Mouse (Mus musculus): ENCODE results near the gene Tax1bp1.

GRCm38 (mm10) chr6:52699899-52700298 lies 13.6 kb upstream of the Tax1bp1 start:
- no peak for TF ChIP-seq CTCF (IDR thresholded peaks at IDR 0.05; ENCODE audit: low read depth)
- no peak for TF ChIP-seq EP300 (IDR thresholded peaks at IDR 0.05; ENCODE audit: low read depth)

Data from liver, embryonic 14.5 days (tissue).